17 mouse cellular contexts compared by ENCODE assay signal in the genomic region with DNA sequence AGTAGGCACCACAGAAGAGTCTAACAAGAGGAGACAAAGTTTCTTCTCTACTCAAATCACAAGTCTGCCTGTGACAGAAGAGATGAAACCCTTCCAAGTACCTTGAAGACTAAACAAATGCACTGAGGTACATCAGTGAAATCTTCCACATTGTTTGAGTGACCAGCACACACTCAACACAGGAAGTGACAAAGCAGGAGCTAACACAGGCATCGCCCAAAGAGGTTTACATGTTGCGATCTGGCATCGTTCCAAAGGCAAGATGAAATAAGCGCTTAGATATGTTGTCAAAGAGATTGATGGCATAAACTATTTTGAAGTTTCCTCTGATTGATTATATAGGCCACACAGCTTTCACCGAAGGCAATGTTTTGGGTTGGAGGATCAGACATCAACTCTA.
"Had no signal": no experiment of that assay in that cellular context is flagged by ENCODE, and none has a peak within 500 bp of the region (broad histone marks: within the 10 kb centered on the region; RNA-seq: fewer than 3 reads in every experiment).

No protein-coding gene starts in this region.

- H3K4me2 ChIP-seq: liver, embryonic 12.5 days; midbrain, embryonic 12.5 days; neural tube, embryonic 13.5 days; neural tube, embryonic 15.5 days had no signal

- H3K36me3 ChIP-seq: liver, embryonic 12.5 days; midbrain, embryonic 10.5 days; midbrain, embryonic 12.5 days; neural tube, embryonic 13.5 days; neural tube, embryonic 15.5 days had no signal

- ATAC-seq: liver, embryonic 12.5 days; midbrain, embryonic 16.5 days had no signal

- H3K4me1 ChIP-seq: liver, embryonic 12.5 days; midbrain, embryonic 10.5 days; midbrain, embryonic 12.5 days; neural tube, embryonic 13.5 days; neural tube, embryonic 15.5 days had no signal

- H3K4me3 ChIP-seq: liver, embryonic 12.5 days; midbrain, embryonic 10.5 days; midbrain, embryonic 12.5 days; myocyte; neural tube, embryonic 13.5 days; neural tube, embryonic 15.5 days had no signal

- H3K9ac ChIP-seq: liver, embryonic 12.5 days; liver, embryonic 14.5 days; midbrain, embryonic 12.5 days; neural tube, embryonic 13.5 days; neural tube, embryonic 15.5 days had no signal

- H3K27ac ChIP-seq: liver, embryonic 12.5 days; liver, embryonic 14.5 days; midbrain, embryonic 10.5 days; midbrain, embryonic 12.5 days; neural tube, embryonic 13.5 days; neural tube, embryonic 15.5 days had no signal

- H3K27me3 ChIP-seq: liver, embryonic 12.5 days; midbrain, embryonic 12.5 days; neural tube, embryonic 13.5 days; neural tube, embryonic 15.5 days had no signal

- H3K9me3 ChIP-seq: liver, embryonic 12.5 days; midbrain, embryonic 10.5 days; midbrain, embryonic 12.5 days; neural tube, embryonic 13.5 days; neural tube, embryonic 15.5 days had no signal

- DNase-seq: midbrain, embryonic 14.5 days; retina, postnatal 1 day; right cerebral cortex, adult 18-20 months; right cerebral cortex, postnatal 25 days; right cerebral cortex, postnatal 4 days; spleen, adult 18-20 months; thymus, adult 18-20 months; thymus, postnatal 14 days; thymus, postnatal 36 days had no signal
